Mouse (Mus musculus): ENCODE measurements around the gene Olfr632.
"Not testable (repeated sequence)": the region's sequence is repeated elsewhere in the genome, so short reads cannot be mapped to it uniquely, and the experiment has no call there.

Gene Olfr632

GRCm38 (mm10) chr7:103934264-103934663 is at the start of gene Olfr632:
Gene Olfr632, plus strand, starts transcription at chr7:103934347.
- DNase-seq (ENCODE audit: low read depth): no peak

GRCm38 (mm10) chr7:103886152-103886551 is 48.0 kb upstream of the Olfr632 start, which contains the start of gene Olfr66:
Gene Olfr66, minus strand, starts transcription at chr7:103886252.
- DNase-seq (ENCODE audit: low read depth): no peak

- DNase-seq (ENCODE audit: low read depth): no peak
Measured at GRCm38 (mm10) chr7:103894385-103894784, 39.8 kb upstream of the Olfr632 start, which contains the start of gene Olfr64. Gene Olfr64, minus strand, starts transcription at chr7:103894485.

GRCm38 (mm10) chr7:103903187-103903586 is 31.0 kb upstream of the Olfr632 start, which contains the start of gene Olfr65:
Gene Olfr65, plus strand, starts transcription at chr7:103903487.
- DNase-seq (ENCODE audit: low read depth): no peak

- peak; percentile 80 for DNase-seq (ENCODE audit: low read depth)
Measured at GRCm38 (mm10) chr7:103910047-103910446, 24.1 kb upstream of the Olfr632 start.

GRCm38 (mm10) chr7:103912969-103913511 is 21.1 kb upstream of the Olfr632 start:
- peak; percentile 65 for DNase-seq (ENCODE audit: low read depth)

GRCm38 (mm10) chr7:103915338-103915737 is 18.8 kb upstream of the Olfr632 start:
- DNase-seq (ENCODE audit: low read depth): no peak

GRCm38 (mm10) chr7:103928525-103928924 is 5.6 kb upstream of the Olfr632 start, which contains the start of gene Olfr631:
Gene Olfr631, plus strand, starts transcription at chr7:103928825.
- DNase-seq (ENCODE audit: low read depth): no peak

GRCm38 (mm10) chr7:103942730-103943129 is 8.6 kb downstream of the Olfr632 start:
- DNase-seq (ENCODE audit: low read depth): peak; percentile 44

GRCm38 (mm10) chr7:103944137-103944536 is 10.0 kb downstream of the Olfr632 start, which contains the start of gene Olfr633:
Gene Olfr633, plus strand, starts transcription at chr7:103944437.
- no peak for DNase-seq (ENCODE audit: low read depth)

- not testable (repeated sequence) for DNase-seq (ENCODE audit: low read depth)
Measured at GRCm38 (mm10) chr7:103966873-103967272, 32.7 kb downstream of the Olfr632 start.

GRCm38 (mm10) chr7:103970852-103971251 is 36.7 kb downstream of the Olfr632 start, which contains the start of gene Olfr635:
Gene Olfr635, plus strand, starts transcription at chr7:103971152.
- no peak for DNase-seq (ENCODE audit: low read depth)

GRCm38 (mm10) chr7:103971782-103972181 is 37.6 kb downstream of the Olfr632 start:
- DNase-seq (ENCODE audit: low read depth): no peak
